Mouse (Mus musculus) NIH3T3 (cell line): ENCODE results near the gene Apoc2.

Experiments used
- DNase-seq: peaks from one replicate; pipeline ENCODE4 v3.0.0-alpha.2; 2012; ENCODE audit warnings: low read depth

The Apoc2 gene

GRCm38 (mm10) chr7:19677872-19678271 is at the start of gene Apoc2:
Gene Apoc2, minus strand, starts transcription at chr7:19677941.
- DNase-seq = no peak

GRCm38 (mm10) chr7:19726541-19726940 is 48.8 kb upstream of the Apoc2 start:
- peak; percentile 46 for DNase-seq

GRCm38 (mm10) chr7:19724167-19724566 is 46.4 kb upstream of the Apoc2 start:
- DNase-seq = no peak

- no peak for DNase-seq
Measured at GRCm38 (mm10) chr7:19722754-19723195, 45.0 kb upstream of the Apoc2 start.

GRCm38 (mm10) chr7:19719200-19719599 is 41.5 kb upstream of the Apoc2 start:
- DNase-seq = no peak

GRCm38 (mm10) chr7:19718297-19718952 is 40.7 kb upstream of the Apoc2 start:
- no peak for DNase-seq

GRCm38 (mm10) chr7:19717346-19717745 is 39.6 kb upstream of the Apoc2 start:
- no peak for DNase-seq

GRCm38 (mm10) chr7:19716822-19717221 is 39.1 kb upstream of the Apoc2 start:
- no peak for DNase-seq

GRCm38 (mm10) chr7:19716055-19716682 is 38.4 kb upstream of the Apoc2 start:
- DNase-seq = no peak

GRCm38 (mm10) chr7:19715239-19716054 is 37.7 kb upstream of the Apoc2 start, which contains the start of gene Tomm40:
Gene Tomm40, minus strand, starts transcription at chr7:19715438.
- DNase-seq = peak; percentile 100

GRCm38 (mm10) chr7:19714836-19715235 is 37.1 kb upstream of the Apoc2 start:
- peak; percentile 29 for DNase-seq

GRCm38 (mm10) chr7:19713598-19713997 is 35.9 kb upstream of the Apoc2 start:
- no peak for DNase-seq

- DNase-seq = peak; percentile 54
Measured at GRCm38 (mm10) chr7:19713196-19713595, 35.5 kb upstream of the Apoc2 start.

GRCm38 (mm10) chr7:19712414-19712813 is 34.7 kb upstream of the Apoc2 start:
- DNase-seq = peak; percentile 61

GRCm38 (mm10) chr7:19710650-19711049 is 32.9 kb upstream of the Apoc2 start:
- no peak for DNase-seq

GRCm38 (mm10) chr7:19705271-19705670 is 27.5 kb upstream of the Apoc2 start:
- no peak for DNase-seq

GRCm38 (mm10) chr7:19704475-19704874 is 26.7 kb upstream of the Apoc2 start:
- no peak for DNase-seq

- DNase-seq = no peak
Measured at GRCm38 (mm10) chr7:19702859-19703555, 25.3 kb upstream of the Apoc2 start.

GRCm38 (mm10) chr7:19701069-19701761 is 23.5 kb upstream of the Apoc2 start:
- peak; percentile 87 for DNase-seq

GRCm38 (mm10) chr7:19700299-19701068 is 22.7 kb upstream of the Apoc2 start:
- no peak for DNase-seq

- no peak for DNase-seq
Measured at GRCm38 (mm10) chr7:19699827-19700148, 22.0 kb upstream of the Apoc2 start.
